Mouse (Mus musculus) kidney, postnatal 36 days (tissue): ENCODE measurements around the gene Gm20517.
A peak's percentile ranks its signal among the peaks of the same experiment; 100 is the strongest.
"Not testable (repeated sequence)": the region's sequence is repeated elsewhere in the genome, so short reads cannot be mapped to it uniquely, and the experiment has no call there.

Source experiments
- DNase-seq, 2 experiments: peaks; one replicate each; pipeline ENCODE4 v3.0.0; 2021 to 2022; ENCODE audit warnings: mixed read lengths in 2 of 2

Gene Gm20517

GRCm38 (mm10) chr17:47628851-47629676 lies 17.7 kb downstream of the Gm20517 start:
- peak; percentile 96 to 98 for DNase-seq

GRCm38 (mm10) chr17:47629717-47630677 lies 18.6 kb downstream of the Gm20517 start:
- no peak for DNase-seq

- no peak for DNase-seq
Observed at GRCm38 (mm10) chr17:47630678-47631065, 19.3 kb downstream of the Gm20517 start, which contains the start of gene Usp49. Gene Usp49, plus strand, starts transcription at chr17:47630690.

GRCm38 (mm10) chr17:47632181-47632840 lies 20.9 kb downstream of the Gm20517 start:
- no peak for DNase-seq

- DNase-seq = no peak
Observed at GRCm38 (mm10) chr17:47633999-47634770, 22.8 kb downstream of the Gm20517 start.

- DNase-seq = peak; percentile 14 to 27
Observed at GRCm38 (mm10) chr17:47642992-47643391, 31.6 kb downstream of the Gm20517 start.

- peak; percentile 77 to 82 for DNase-seq
Observed at GRCm38 (mm10) chr17:47646683-47647082, 35.3 kb downstream of the Gm20517 start.

- no peak for DNase-seq
Observed at GRCm38 (mm10) chr17:47648966-47649365, 37.6 kb downstream of the Gm20517 start.

- DNase-seq = no peak
Observed at GRCm38 (mm10) chr17:47651953-47652352, 40.6 kb downstream of the Gm20517 start.

GRCm38 (mm10) chr17:47654346-47654745 lies 43.0 kb downstream of the Gm20517 start:
- DNase-seq = not testable (repeated sequence)

GRCm38 (mm10) chr17:47655697-47656096 lies 44.3 kb downstream of the Gm20517 start:
- no peak for DNase-seq

GRCm38 (mm10) chr17:47657901-47658300 lies 46.5 kb downstream of the Gm20517 start:
- no peak for DNase-seq

GRCm38 (mm10) chr17:47658741-47659243 lies 47.4 kb downstream of the Gm20517 start:
- no peak for DNase-seq

- peak in 1 of 2 experiments; percentile 10 for DNase-seq
Observed at GRCm38 (mm10) chr17:47663009-47663713, 51.8 kb downstream of the Gm20517 start.

- DNase-seq = no peak
Observed at GRCm38 (mm10) chr17:47664474-47664873, 53.1 kb downstream of the Gm20517 start.

GRCm38 (mm10) chr17:47669166-47669565 lies 57.8 kb downstream of the Gm20517 start:
- DNase-seq = no peak

- DNase-seq = no peak
Observed at GRCm38 (mm10) chr17:47671988-47672310, 60.6 kb downstream of the Gm20517 start.

GRCm38 (mm10) chr17:47672311-47673111 lies 61.1 kb downstream of the Gm20517 start:
- peak; percentile 71 to 85 for DNase-seq

GRCm38 (mm10) chr17:47676581-47676980 lies 65.2 kb downstream of the Gm20517 start:
- peak; percentile 61 to 87 for DNase-seq

- no peak for DNase-seq
Observed at GRCm38 (mm10) chr17:47678238-47678637, 66.8 kb downstream of the Gm20517 start.
